Mouse (Mus musculus): ENCODE measurements around the gene Galnt14. TPM values are rescaled to one million over a fixed set of nuclear protein-coding genes. Genes with fewer than 3 reads are reported as not detected.

Galnt14 gene
- polyA plus RNA-seq, 1 experiment = 3.0 TPM

DNA sequence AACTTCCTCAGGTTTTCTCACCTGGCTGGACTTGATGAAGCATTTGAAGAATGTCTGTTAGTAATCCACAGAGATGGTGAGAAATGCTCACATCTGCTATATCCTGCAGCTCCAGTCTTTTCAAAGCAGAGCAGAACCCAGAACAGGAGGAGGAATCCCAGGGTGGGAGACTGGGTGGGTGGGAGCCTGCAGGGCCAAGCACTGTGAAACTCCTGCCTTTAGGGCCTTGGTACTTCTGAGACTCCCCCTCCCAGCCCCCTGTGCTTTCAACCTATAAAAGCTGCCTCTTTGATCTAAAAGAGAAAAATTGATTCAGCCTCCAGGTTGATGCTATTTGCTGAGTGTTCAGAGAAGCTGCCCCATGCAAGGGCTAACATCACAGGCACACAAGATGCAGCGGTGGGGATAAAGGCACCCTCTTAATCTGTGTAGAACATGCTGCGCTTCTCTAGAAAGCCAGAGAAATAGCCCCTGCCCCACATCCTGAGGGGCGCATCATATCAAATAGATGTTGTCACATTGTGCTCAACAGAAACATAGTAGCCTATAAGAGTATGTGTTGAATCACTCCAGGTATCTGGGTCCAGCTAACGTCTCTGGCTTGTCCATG is 258.0 kb downstream of the Galnt14 start:
- Histone ChIP-seq H3K27me3 (ENCODE audit: control insufficient read depth, insufficient read depth, low read length, poor library complexity, severe bottlenecking) (no peaks in the 10 kb centered on the region), H3K9me3 (replicated peaks; ENCODE audit: control insufficient read depth, insufficient read depth, low read length, poor library complexity, severe bottlenecking) (no peaks in the 10 kb centered on the region), H3K9ac (ENCODE audit: low read depth, poor library complexity, severe bottlenecking) (no peak overlapping the region), H3K36me3 (ENCODE audit: control insufficient read depth, insufficient read depth, low read length, poor library complexity, severe bottlenecking) (no peaks in the 10 kb centered on the region), H3K4me3 (ENCODE audit: low read depth, low read length) (no peak overlapping the region), H3K27ac (ENCODE audit: insufficient read depth, low read length) (no peak overlapping the region), H3K4me1 (ENCODE audit: control insufficient read depth, insufficient read depth, low read length) (no peaks in the 10 kb centered on the region)
- TF ChIP-seq CTCF (IDR thresholded peaks at IDR 0.05; ENCODE audit: low read depth, low read length) (no peak), POLR2A (IDR thresholded peaks at IDR 0.05; ENCODE audit: insufficient read depth, low read length) (no peak), EP300 (IDR thresholded peaks at IDR 0.05; ENCODE audit: insufficient read depth, low read depth, low read length) (no peak)

- no peak overlapping the region for H3K27ac ChIP-seq (ENCODE audit: insufficient read depth, low read length)
- no peaks in the 10 kb centered on the region for H3K36me3 ChIP-seq (ENCODE audit: control insufficient read depth, insufficient read depth, low read length, poor library complexity, severe bottlenecking)
- no peak for TF ChIP-seq CTCF (IDR thresholded peaks at IDR 0.05; ENCODE audit: low read depth, low read length)
- H3K27me3 ChIP-seq (ENCODE audit: control insufficient read depth, insufficient read depth, low read length, poor library complexity, severe bottlenecking) = no peaks in the 10 kb centered on the region
- H3K9me3 ChIP-seq (replicated peaks; ENCODE audit: control insufficient read depth, insufficient read depth, low read length, poor library complexity, severe bottlenecking) = no peaks in the 10 kb centered on the region
- no peak overlapping the region for H3K9ac ChIP-seq (ENCODE audit: low read depth, poor library complexity, severe bottlenecking)
- H3K4me1 ChIP-seq (ENCODE audit: control insufficient read depth, insufficient read depth, low read length) = no peaks in the 10 kb centered on the region
- H3K4me3 ChIP-seq (ENCODE audit: low read depth, low read length) = no peak overlapping the region
These were observed 261.1 kb downstream of the Galnt14 start for GRCm38 (mm10) chr17:73449104-73449503.

Other genes with a start within 250 kb of the Galnt14 start
- gene Ehd3, start 93.7 kb upstream of the Galnt14 start, polyA plus RNA-seq (2011; ENCODE audit: insufficient read depth, insufficient read length, low read depth, missing spikeins) = 1.9 and 3.0 TPM in 2 replicates
- 0.38 TPM in 1 of 2 replicates, not detected in the other for gene Xdh, start 239.7 kb upstream of the Galnt14 start, polyA plus RNA-seq (2011; ENCODE audit: insufficient read depth, insufficient read length, low read depth, missing spikeins)